Mouse (Mus musculus): ENCODE measurements around the gene Ntf3. TPM values are rescaled to one million over a fixed set of nuclear protein-coding genes. Genes with fewer than 3 reads are reported as not detected.

Gene Ntf3
- polyA plus RNA-seq, 1 experiment from 2014 or later = 0.20 TPM

DNA sequence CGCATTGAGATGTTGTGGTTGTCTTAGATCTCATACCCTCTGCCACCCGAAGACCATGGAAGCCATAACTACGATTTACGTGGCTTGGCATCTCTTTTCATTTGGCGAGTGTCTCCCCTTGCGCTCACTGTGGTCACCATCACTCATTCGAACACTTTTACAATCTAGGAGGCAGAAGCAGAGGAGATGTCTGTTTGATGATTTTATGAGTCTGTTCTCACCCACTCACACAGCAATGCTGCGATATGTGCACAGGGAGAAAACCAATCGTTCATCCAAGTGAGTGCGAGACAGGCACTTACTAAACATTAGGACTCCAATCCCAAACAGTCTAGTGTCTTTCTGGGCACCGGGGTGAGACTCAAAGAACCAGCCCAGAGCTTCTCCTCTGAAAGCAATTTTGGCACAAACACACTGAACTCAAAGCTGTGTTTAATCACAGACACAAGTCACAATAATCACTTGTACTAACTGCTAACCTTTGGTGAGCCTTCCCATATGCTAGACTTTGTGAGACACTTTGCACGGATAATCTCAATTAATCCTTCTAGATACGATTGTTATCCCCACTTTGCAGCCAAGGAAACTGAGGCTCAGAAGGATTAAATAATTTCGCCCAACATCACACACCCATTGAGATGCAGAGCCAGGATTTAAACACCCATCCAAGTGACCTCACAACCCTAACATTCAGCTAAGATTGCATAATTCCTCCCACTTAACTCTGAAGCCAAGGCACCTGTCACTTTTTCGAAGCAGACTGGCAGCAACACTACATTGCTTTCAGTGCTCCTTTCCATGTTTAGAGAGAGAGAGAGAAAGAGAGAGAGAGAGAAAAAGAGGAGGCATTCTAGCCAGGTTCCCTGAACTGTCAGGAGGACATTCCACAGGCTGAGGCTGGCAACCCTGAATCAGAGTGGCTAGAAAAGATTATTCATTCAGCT lies 55.5 kb downstream of the Ntf3 start:
- no peaks in the 10 kb centered on the region for H3K36me3 ChIP-seq (ENCODE audit: control insufficient read depth, insufficient read depth)
- H3K4me3 ChIP-seq (ENCODE audit: low read depth, low read length) = no peak overlapping the region
- H3K9me3 ChIP-seq (replicated peaks; ENCODE audit: control insufficient read depth, low read length) = no peaks in the 10 kb centered on the region
- H3K4me2 ChIP-seq (ENCODE audit: low read depth, low read length) = no peak overlapping the region
- no peak overlapping the region for H3K27ac ChIP-seq (ENCODE audit: low read length)
- 64% methylated on average over 15 of the region's 15 CpGs for WGBS (ENCODE audit: insufficient replicate concordance)
- H3K9ac ChIP-seq (ENCODE audit: low read depth, low read length) = no peak overlapping the region
- no peaks in the 10 kb centered on the region for H3K4me1 ChIP-seq (ENCODE audit: control insufficient read depth, low read depth, low read length)
- H3K27me3 ChIP-seq (ENCODE audit: control insufficient read depth, insufficient read depth, low read depth, low read length) = no peaks in the 10 kb centered on the region
- ATAC-seq (ENCODE audit: low read depth) = no peak

DNA sequence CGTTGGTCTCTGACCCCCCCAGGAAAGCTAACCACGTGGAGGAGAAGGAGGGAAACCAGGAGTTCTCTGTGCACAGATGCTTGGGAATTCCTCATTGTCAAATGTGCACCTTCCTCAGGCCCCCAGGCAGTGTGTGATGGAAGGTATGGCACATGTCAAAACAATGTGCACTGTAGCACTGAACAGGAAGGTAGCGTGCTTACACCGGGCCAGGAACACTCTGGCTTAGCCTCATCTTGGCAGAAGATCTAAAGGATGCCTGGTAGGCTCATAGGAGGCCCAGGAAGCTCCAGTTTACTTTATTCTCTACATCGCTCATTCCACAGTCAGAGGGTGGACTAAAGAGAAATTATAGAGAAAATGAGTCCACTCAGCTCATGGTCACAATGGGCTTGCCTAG lies 57.5 kb downstream of the Ntf3 start:
- Histone ChIP-seq H3K4me3 (ENCODE audit: low read depth, low read length) (no peak overlapping the region), H3K9me3 (replicated peaks; ENCODE audit: control insufficient read depth, low read length) (no peaks in the 10 kb centered on the region), H3K9ac (ENCODE audit: low read depth, low read length) (no peak overlapping the region), H3K27ac (ENCODE audit: low read length) (no peak overlapping the region), H3K36me3 (ENCODE audit: control insufficient read depth, insufficient read depth) (no peaks in the 10 kb centered on the region), H3K4me2 (ENCODE audit: low read depth, low read length) (no peak overlapping the region), H3K4me1 (ENCODE audit: control insufficient read depth, low read depth, low read length) (no peaks in the 10 kb centered on the region), H3K27me3 (ENCODE audit: control insufficient read depth, insufficient read depth, low read depth, low read length) (no peaks in the 10 kb centered on the region)
- ATAC-seq (ENCODE audit: low read depth) = no peak
- WGBS (ENCODE audit: insufficient replicate concordance) = 53% methylated on average over 5 of the region's 5 CpGs

DNA sequence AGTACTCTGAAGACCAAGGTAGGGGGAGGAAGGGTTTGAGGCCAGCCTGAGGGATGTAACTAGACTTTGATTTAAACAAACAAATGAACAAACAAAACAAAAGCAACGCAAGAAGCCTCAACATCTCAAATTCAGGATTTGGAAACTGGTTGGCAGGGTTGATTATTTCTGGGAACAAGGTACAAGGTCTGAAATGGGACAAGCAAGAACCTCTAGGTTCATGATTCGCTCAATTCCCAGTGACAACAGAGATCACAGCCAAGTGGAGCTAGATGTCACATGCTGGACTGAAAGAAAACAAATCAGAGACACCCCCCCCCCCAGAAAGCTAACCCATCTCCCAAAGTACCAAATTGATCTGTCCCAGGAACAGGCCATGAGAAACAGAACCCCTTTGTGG lies 57.9 kb downstream of the Ntf3 start:
- Histone ChIP-seq H3K27me3 (ENCODE audit: control insufficient read depth, insufficient read depth, low read depth, low read length) (no peaks in the 10 kb centered on the region), H3K36me3 (ENCODE audit: control insufficient read depth, insufficient read depth) (no peaks in the 10 kb centered on the region), H3K4me1 (ENCODE audit: control insufficient read depth, low read depth, low read length) (no peaks in the 10 kb centered on the region), H3K4me3 (ENCODE audit: low read depth, low read length) (no peak overlapping the region), H3K9me3 (replicated peaks; ENCODE audit: control insufficient read depth, low read length) (no peaks in the 10 kb centered on the region), H3K4me2 (ENCODE audit: low read depth, low read length) (no peak overlapping the region), H3K9ac (ENCODE audit: low read depth, low read length) (no peak overlapping the region), H3K27ac (ENCODE audit: low read length) (no peak overlapping the region)
- no peak for ATAC-seq (ENCODE audit: low read depth)
- WGBS (ENCODE audit: insufficient replicate concordance) = 60% methylated on average over 2 of the region's 2 CpGs

DNA sequence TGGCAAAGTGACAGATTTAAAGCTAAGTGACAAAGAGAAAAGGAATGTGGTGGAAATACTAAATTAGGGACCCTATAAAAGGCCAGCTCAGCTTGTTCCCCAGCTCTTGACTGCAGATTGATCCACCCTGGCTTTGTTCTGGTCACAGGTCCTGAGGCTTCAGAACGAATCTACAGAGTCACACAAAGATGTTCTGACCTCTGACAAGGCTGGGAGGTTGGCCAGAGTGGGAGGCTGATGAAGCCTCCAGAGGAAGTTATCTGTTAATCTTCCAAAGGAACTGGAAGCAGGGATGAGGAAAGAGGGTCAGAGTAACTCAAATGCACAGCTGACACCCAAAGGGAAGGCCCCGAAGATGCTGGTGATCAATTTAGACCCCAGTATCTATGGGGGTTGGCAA lies 59.3 kb downstream of the Ntf3 start:
- H3K9me3 ChIP-seq (replicated peaks; ENCODE audit: control insufficient read depth, low read length) = no peaks in the 10 kb centered on the region
- H3K9ac ChIP-seq (ENCODE audit: low read depth, low read length) = no peak overlapping the region
- no peaks in the 10 kb centered on the region for H3K27me3 ChIP-seq (ENCODE audit: control insufficient read depth, insufficient read depth, low read depth, low read length)
- ATAC-seq (ENCODE audit: low read depth) = no peak
- H3K4me2 ChIP-seq (ENCODE audit: low read depth, low read length) = no peak overlapping the region
- 36% methylated on average over 2 of the region's 2 CpGs for WGBS (ENCODE audit: insufficient replicate concordance)
- no peaks in the 10 kb centered on the region for H3K36me3 ChIP-seq (ENCODE audit: control insufficient read depth, insufficient read depth)
- H3K4me1 ChIP-seq (ENCODE audit: control insufficient read depth, low read depth, low read length) = no peaks in the 10 kb centered on the region
- H3K4me3 ChIP-seq (ENCODE audit: low read depth, low read length) = no peak overlapping the region
- H3K27ac ChIP-seq (ENCODE audit: low read length) = no peak overlapping the region

DNA sequence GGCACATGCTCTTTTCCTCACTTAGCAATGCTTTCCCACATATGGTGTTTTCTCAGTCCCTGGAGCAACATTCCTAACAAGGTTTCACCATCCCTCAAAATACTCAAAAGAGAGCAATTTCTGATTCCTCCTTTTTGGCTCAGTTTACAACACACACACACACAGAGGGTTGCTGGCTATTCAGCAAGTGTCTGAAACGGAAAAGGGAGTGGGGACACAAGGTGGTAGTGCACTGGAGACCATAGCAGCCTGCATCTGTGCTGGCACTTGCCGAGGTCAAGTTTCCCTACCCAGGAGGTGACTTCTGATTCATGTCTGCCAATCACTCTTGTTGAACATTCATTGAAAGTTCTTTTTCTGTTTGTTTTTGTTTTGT lies 59.9 kb downstream of the Ntf3 start:
- 55% methylated on average over 2 of the region's 2 CpGs for WGBS (ENCODE audit: insufficient replicate concordance)
- Histone ChIP-seq H3K4me1 (ENCODE audit: control insufficient read depth, low read depth, low read length) (no peaks in the 10 kb centered on the region), H3K4me3 (ENCODE audit: low read depth, low read length) (no peak overlapping the region), H3K36me3 (ENCODE audit: control insufficient read depth, insufficient read depth) (no peaks in the 10 kb centered on the region), H3K9me3 (replicated peaks; ENCODE audit: control insufficient read depth, low read length) (no peaks in the 10 kb centered on the region), H3K4me2 (ENCODE audit: low read depth, low read length) (no peak overlapping the region), H3K27me3 (ENCODE audit: control insufficient read depth, insufficient read depth, low read depth, low read length) (no peaks in the 10 kb centered on the region), H3K9ac (ENCODE audit: low read depth, low read length) (no peak overlapping the region), H3K27ac (ENCODE audit: low read length) (no peak overlapping the region)
- ATAC-seq (ENCODE audit: low read depth) = no peak

DNA sequence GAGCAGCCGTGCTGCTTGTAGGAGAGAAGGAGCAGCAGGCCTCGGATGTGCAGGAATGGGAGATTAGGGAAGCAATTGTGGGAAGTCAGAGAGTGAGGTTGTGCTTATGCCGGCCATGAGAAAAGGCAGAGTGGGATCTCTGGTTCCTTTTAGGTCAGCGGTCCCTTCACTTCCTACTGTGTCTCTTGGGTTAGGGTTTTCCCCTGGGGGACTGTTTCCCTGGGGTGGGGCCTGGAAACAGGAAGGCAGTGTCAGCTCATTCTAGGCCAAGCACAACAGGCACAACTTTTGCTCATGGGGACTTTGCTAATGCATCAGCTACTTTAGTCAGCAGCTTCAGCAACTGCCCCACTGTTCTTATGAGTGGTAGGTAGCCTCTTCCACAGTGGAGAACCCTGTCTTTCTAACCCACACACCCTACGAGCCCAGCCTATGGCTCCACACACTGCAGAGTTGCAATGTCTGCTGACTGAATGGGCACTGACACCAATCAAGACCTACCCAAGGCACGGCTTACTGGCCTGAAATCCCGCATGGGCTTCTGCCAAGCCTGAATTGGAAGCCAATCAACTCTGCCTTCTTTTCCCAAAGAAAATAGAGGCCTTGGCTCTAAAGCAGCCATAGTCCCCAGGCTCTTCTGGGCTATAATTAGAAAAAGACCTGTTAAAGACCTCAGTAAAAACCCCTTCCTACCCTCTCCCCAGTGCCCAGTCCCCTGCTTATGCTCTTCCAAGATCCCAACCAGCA lies 60.5 kb downstream of the Ntf3 start:
- no peaks in the 10 kb centered on the region for H3K27me3 ChIP-seq (ENCODE audit: control insufficient read depth, insufficient read depth, low read depth, low read length)
- no peaks in the 10 kb centered on the region for H3K36me3 ChIP-seq (ENCODE audit: control insufficient read depth, insufficient read depth)
- H3K9me3 ChIP-seq (replicated peaks; ENCODE audit: control insufficient read depth, low read length) = no peaks in the 10 kb centered on the region
- H3K27ac ChIP-seq (ENCODE audit: low read length) = no peak overlapping the region
- ATAC-seq (ENCODE audit: low read depth) = no peak
- 50% methylated on average over 7 of the region's 7 CpGs for WGBS (ENCODE audit: insufficient replicate concordance)
- H3K4me1 ChIP-seq (ENCODE audit: control insufficient read depth, low read depth, low read length) = no peaks in the 10 kb centered on the region
- H3K9ac ChIP-seq (ENCODE audit: low read depth, low read length) = no peak overlapping the region
- H3K4me2 ChIP-seq (ENCODE audit: low read depth, low read length) = no peak overlapping the region
- no peak overlapping the region for H3K4me3 ChIP-seq (ENCODE audit: low read depth, low read length)

DNA sequence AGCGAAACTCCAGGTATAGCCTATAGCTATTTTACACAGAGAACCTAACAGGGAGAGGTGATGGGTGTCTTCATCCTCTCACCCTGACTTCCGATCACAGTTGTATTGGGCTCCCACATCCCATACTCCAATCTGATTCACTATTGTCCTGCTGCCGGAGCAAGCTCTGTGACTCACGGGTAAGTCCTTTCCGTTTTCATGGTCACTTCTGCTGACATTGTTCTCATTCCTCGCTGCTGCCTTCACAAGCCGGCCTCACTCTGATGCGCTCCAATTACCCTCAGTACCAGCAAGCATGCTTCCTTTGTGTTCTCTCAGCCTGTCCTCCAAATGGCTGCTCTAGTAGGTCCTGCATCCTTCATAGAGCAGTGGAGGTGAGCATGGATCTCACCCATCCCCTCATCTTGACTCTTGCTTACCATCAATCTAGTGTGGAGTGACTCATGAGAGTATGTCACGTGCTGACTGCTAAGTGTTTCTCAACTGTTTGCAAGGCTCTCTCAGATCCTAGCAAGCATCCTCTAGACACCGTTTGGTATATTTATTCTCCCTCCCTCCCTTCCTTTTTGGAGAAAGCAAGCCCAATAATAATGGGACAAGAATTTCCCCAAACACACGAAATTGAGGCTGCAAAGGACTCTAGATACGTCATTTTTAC lies 61.5 kb downstream of the Ntf3 start:
- 52% methylated on average over 12 of the region's 12 CpGs for WGBS (ENCODE audit: insufficient replicate concordance)
- no peak for ATAC-seq (ENCODE audit: low read depth)

DNA sequence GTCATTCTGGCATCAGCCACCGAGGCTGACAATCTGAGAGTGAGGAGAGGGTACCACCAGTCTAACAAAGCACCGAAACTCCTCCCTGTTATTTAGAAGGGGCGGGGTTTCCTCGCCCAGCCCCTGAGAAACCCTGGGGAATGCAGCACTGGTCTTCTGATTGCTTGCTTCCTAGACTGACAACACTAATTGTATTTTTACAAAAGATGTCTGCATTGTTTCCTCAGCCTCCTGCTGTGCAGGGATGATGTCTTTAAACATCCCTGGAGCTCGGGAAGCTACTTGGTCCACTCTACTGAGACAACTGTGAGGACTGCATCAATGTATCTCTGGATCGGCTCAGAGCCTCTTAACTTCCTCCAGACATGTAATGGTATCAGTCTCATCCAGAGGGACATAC lies 64.1 kb downstream of the Ntf3 start:
- WGBS (ENCODE audit: insufficient replicate concordance) = 53% methylated on average over 6 of the region's 6 CpGs
- H3K27ac ChIP-seq (ENCODE audit: low read length) = no peak overlapping the region
- no peaks in the 10 kb centered on the region for H3K4me1 ChIP-seq (ENCODE audit: control insufficient read depth, low read depth, low read length)
- no peak overlapping the region for H3K9ac ChIP-seq (ENCODE audit: low read depth, low read length)
- no peaks in the 10 kb centered on the region for H3K27me3 ChIP-seq (ENCODE audit: control insufficient read depth, insufficient read depth, low read depth, low read length)
- no peaks in the 10 kb centered on the region for H3K36me3 ChIP-seq (ENCODE audit: control insufficient read depth, insufficient read depth)
- no peak overlapping the region for H3K4me3 ChIP-seq (ENCODE audit: low read depth, low read length)
- ATAC-seq (ENCODE audit: low read depth) = no peak
- no peaks in the 10 kb centered on the region for H3K9me3 ChIP-seq (replicated peaks; ENCODE audit: control insufficient read depth, low read length)
- no peak overlapping the region for H3K4me2 ChIP-seq (ENCODE audit: low read depth, low read length)

More for the DNA sequence above, 61.5 kb downstream of the Ntf3 start:
- Histone ChIP-seq H3K4me1 (ENCODE audit: control insufficient read depth, low read depth, low read length) (no peaks in the 10 kb centered on the region), H3K4me2 (ENCODE audit: low read depth, low read length) (no peak overlapping the region), H3K9me3 (replicated peaks; ENCODE audit: control insufficient read depth, low read length) (no peaks in the 10 kb centered on the region), H3K4me3 (ENCODE audit: low read depth, low read length) (no peak overlapping the region), H3K36me3 (ENCODE audit: control insufficient read depth, insufficient read depth) (no peaks in the 10 kb centered on the region), H3K9ac (ENCODE audit: low read depth, low read length) (no peak overlapping the region), H3K27ac (ENCODE audit: low read length) (no peak overlapping the region), H3K27me3 (ENCODE audit: control insufficient read depth, insufficient read depth, low read depth, low read length) (no peaks in the 10 kb centered on the region)

DNA sequence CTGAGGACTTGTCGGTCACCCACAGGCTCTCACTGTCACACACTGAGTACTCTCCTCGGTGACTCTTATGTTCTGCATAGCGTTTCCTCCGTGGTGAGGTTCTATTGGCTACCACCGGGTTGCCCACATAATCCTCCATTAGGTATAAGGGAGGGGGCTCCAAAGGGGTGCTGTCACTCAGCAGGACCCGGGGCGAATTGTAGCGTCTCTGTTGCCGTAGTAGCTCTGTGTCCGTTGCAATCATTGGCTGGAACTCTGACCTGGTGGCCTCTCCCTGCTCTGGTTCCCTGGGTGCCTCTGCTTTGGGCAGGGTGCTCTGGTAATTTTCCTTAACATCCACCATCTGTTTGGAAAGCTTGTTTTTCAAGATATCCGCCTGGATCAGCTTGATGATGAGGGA lies 64.7 kb downstream of the Ntf3 start:
- ATAC-seq (ENCODE audit: low read depth) = no peak
- H3K4me2 ChIP-seq (ENCODE audit: low read depth, low read length) = no peak overlapping the region

More for the DNA sequence above, 64.7 kb downstream of the Ntf3 start:
- Histone ChIP-seq H3K9me3 (replicated peaks; ENCODE audit: control insufficient read depth, low read length) (no peaks in the 10 kb centered on the region), H3K9ac (ENCODE audit: low read depth, low read length) (no peak overlapping the region), H3K27ac (ENCODE audit: low read length) (no peak overlapping the region), H3K4me1 (ENCODE audit: control insufficient read depth, low read depth, low read length) (no peaks in the 10 kb centered on the region), H3K4me3 (ENCODE audit: low read depth, low read length) (no peak overlapping the region), H3K36me3 (ENCODE audit: control insufficient read depth, insufficient read depth) (no peaks in the 10 kb centered on the region), H3K27me3 (ENCODE audit: control insufficient read depth, insufficient read depth, low read depth, low read length) (no peaks in the 10 kb centered on the region)
- whole genome bisulfite sequencing (ENCODE audit: insufficient replicate concordance) = 73% methylated on average over 11 of the region's 11 CpGs
